Mouse (Mus musculus): ENCODE measurements at regions not wholly inside any gene's neighbourhood (a gene's known extent, or its start where the extent isn't known, plus 50 kb on each side); places are given as distances from the start of the nearest gene placed in this dataset.

DNA sequence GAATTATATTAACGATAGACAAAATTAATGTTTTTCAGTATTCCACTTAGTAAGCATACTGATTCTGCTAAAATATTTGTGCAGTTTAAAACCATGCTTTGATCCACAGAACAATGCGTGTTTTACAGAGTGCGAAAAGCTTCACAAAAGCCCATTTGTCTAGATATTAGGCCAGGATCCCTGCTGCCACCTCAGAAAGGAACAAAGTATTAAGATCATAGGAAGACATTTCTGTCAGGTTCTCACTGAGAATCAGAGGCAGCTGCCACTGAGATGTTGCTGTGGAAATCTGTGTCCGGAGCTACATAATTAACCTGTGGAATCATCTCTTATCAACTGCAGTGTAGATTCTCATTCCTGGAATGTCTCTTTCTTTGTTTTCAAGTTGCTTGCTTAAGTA is 656.9 kb downstream of the Car8 start:
- WGBS, result 27% methylated on average over 4 of the region's 4 CpGs
- Histone ChIP-seq H3K27me3 (replicated peaks; ENCODE audit: control insufficient read depth, insufficient read depth, low read length) (no peaks in the 10 kb centered on the region), H3K9me3 (ENCODE audit: control insufficient read depth, low read length) (no peaks in the 10 kb centered on the region), H3K4me2 (ENCODE audit: low read length) (no peak overlapping the region), H3K4me3 (replicated peaks; ENCODE audit: low read length) (no peak overlapping the region), H3K9ac (replicated peaks; ENCODE audit: low read depth, low read length) (no peak overlapping the region; the same call in 1 of the 2 replicates), H3K4me1 (replicated peaks; ENCODE audit: control insufficient read depth, insufficient read depth, low read length) (peaks cover 6% of the 10 kb centered on the region), H3K27ac (ENCODE audit: low read length) (no peak overlapping the region), H3K36me3 (ENCODE audit: control insufficient read depth, insufficient read depth) (no peaks in the 10 kb centered on the region)
- ATAC-seq, result no peak

DNA sequence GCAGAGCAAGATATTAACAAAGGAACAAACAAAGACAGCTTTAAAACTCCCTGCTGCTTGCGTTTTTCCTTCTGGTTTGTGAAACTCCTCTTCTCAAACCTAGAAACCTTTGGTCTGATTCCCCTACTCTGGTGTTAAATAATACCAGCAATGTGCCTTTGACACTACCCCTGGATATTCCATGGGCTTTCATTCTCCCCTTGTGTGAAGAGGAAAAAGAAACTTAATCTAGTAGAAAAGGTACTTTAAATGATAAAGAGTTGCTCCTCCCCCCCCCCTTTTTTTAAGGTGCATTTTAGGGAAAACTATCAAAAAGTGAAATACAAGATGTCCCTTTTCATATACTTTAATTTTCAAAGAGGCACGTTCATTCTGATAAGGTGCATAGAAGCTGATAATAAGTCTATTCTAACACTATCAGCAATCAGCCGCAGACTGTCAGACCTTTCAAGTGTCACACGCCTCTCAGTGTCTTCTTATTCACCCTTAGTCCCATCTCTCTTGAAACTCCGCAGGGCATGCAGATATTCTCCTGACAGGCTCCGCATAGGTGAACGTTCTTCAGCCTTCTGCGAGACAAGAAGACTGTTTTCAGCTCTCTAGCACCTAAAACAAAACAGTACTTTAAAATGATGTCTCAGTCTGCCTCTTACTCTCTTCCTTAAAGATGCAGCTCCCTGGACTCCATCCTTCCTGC is 657.5 kb downstream of the Car8 start:
- Histone ChIP-seq H3K27ac (ENCODE audit: low read length) (peak overlapping the region; percentile 49; the same call in 1 of the 2 replicates), H3K9me3 (ENCODE audit: control insufficient read depth, low read length) (no peaks in the 10 kb centered on the region), H3K4me1 (replicated peaks; ENCODE audit: control insufficient read depth, insufficient read depth, low read length) (peaks cover 6% of the 10 kb centered on the region), H3K4me3 (replicated peaks; ENCODE audit: low read length) (no peak overlapping the region), H3K36me3 (ENCODE audit: control insufficient read depth, insufficient read depth) (no peaks in the 10 kb centered on the region), H3K27me3 (replicated peaks; ENCODE audit: control insufficient read depth, insufficient read depth, low read length) (no peaks in the 10 kb centered on the region), H3K9ac (replicated peaks; ENCODE audit: low read depth, low read length) (no peak overlapping the region; the same call in 1 of the 2 replicates), H3K4me2 (ENCODE audit: low read length) (no peak overlapping the region)
- 18% methylated on average over 8 of the region's 8 CpGs for WGBS
- ATAC-seq, result peak; percentile 43

DNA sequence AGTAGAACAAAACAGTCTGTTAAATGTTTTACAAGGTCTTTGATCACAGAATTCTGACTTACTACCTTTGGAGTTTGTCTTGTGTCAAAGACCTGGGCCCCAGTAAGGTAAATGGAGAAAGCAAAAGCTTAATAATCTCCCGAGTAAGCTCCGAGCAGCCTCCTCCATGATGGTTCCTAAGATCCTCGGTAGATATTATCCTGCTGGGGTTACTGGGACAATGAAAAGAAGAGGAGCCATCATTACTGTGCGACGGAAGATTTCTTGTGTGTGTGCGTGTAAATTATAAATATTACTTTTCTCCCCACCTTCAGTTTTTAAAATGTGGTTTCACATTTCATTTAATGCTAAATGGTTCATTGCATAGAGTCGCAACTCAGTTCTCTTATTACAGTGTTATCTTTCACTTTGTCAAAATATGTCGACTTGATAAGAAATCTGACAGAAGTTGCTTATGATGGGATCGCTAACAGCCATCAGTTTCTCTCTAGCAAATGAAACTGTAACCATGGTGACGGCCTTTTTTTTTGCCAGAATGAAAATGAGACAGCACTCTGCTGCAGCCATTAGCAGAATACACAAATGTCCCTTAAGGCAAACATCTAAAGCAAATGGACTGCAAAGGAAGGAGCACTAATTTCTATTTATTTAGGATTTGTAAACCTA is 658.2 kb downstream of the Car8 start:
- ATAC-seq, result peak; percentile 84
- Histone ChIP-seq H3K27me3 (replicated peaks; ENCODE audit: control insufficient read depth, insufficient read depth, low read length) (no peaks in the 10 kb centered on the region), H3K36me3 (ENCODE audit: control insufficient read depth, insufficient read depth) (no peaks in the 10 kb centered on the region), H3K4me2 (ENCODE audit: low read length) (peak overlapping the region; percentile 31), H3K4me3 (replicated peaks; ENCODE audit: low read length) (no peak overlapping the region), H3K9me3 (ENCODE audit: control insufficient read depth, low read length) (no peaks in the 10 kb centered on the region), H3K9ac (replicated peaks; ENCODE audit: low read depth, low read length) (no peak overlapping the region), H3K4me1 (replicated peaks; ENCODE audit: control insufficient read depth, insufficient read depth, low read length) (peaks cover 6% of the 10 kb centered on the region), H3K27ac (ENCODE audit: low read length) (peak overlapping the region; percentile 10)
- 44% methylated on average over 10 of the region's 10 CpGs for WGBS

DNA sequence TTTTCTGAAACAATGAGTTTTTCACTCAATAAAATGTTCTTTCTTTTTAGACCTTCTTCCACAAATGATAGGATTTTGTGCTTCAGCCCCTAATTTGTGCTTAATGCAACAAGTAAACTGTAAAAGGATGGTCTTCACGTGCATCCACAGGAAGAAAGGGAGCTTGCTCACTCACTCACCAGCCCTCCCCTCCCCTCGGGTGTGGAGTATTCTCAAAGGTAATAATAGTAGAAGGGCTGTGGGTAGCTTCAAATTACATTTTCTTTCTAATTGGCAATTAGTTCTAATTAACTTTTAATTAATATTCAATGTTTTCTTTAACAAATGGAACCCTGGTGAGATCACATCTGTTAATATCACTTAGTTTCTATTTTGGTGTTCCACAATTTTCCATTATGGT is 664.8 kb downstream of the Car8 start:
- 27% methylated on average over 2 of the region's 2 CpGs for WGBS
- no peak overlapping the region for H3K4me3 ChIP-seq (replicated peaks; ENCODE audit: low read length)

DNA sequence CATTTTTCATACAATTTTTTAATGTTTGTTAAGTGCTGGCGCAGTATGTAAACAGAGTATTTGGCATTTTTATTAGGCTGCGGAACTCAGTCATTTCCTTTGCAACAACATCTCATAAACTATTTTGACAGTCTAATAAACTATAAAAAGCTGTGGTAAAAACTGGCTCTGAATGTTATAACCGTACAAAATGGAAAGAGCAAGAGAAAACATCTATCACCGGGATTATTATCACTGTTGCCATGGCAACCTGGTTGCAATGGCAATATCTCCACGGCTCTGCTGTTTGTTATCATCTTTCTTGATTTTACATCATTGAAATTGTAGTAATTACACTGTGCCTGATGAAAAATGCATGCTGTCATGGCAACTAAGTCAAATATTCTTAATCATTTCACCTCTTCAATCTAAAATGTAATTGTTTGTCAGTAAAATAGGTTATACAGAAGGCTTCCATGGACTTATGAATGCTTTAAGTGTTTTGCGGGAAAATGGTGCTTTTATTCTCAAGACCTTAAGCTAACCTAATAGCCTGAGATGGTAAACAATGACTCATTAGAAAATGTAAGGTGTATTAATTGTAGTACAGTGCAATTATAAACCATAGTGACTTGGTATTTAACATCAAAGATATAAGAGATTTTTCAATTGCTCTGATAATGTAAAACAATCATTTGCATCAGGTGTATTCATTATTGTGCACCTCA is 671.0 kb downstream of the Car8 start:
- Histone ChIP-seq H3K4me3 (replicated peaks; ENCODE audit: low read length) (no peak overlapping the region), H3K27me3 (replicated peaks; ENCODE audit: control insufficient read depth, insufficient read depth, low read length) (no peaks in the 10 kb centered on the region), H3K9ac (replicated peaks; ENCODE audit: low read depth, low read length) (no peak overlapping the region), H3K9me3 (ENCODE audit: control insufficient read depth, low read length) (no peaks in the 10 kb centered on the region), H3K4me2 (ENCODE audit: low read length) (no peak overlapping the region), H3K36me3 (ENCODE audit: control insufficient read depth, insufficient read depth) (no peaks in the 10 kb centered on the region), H3K27ac (ENCODE audit: low read length) (no peak overlapping the region), H3K4me1 (replicated peaks; ENCODE audit: control insufficient read depth, insufficient read depth, low read length) (no peaks in the 10 kb centered on the region)
- 51% methylated on average over 6 of the region's 6 CpGs for WGBS
- peak; percentile 78 for ATAC-seq

More for the DNA sequence above, 664.8 kb downstream of the Car8 start:
- no peak overlapping the region for H3K9ac ChIP-seq (replicated peaks; ENCODE audit: low read depth, low read length)
- H3K36me3 ChIP-seq (ENCODE audit: control insufficient read depth, insufficient read depth), result no peaks in the 10 kb centered on the region
- ATAC-seq, result no peak
- no peaks in the 10 kb centered on the region for H3K27me3 ChIP-seq (replicated peaks; ENCODE audit: control insufficient read depth, insufficient read depth, low read length)
- no peaks in the 10 kb centered on the region for H3K9me3 ChIP-seq (ENCODE audit: control insufficient read depth, low read length)
- no peaks in the 10 kb centered on the region for H3K4me1 ChIP-seq (replicated peaks; ENCODE audit: control insufficient read depth, insufficient read depth, low read length)
- no peak overlapping the region for H3K4me2 ChIP-seq (ENCODE audit: low read length)
- no peak overlapping the region for H3K27ac ChIP-seq (ENCODE audit: low read length)

DNA sequence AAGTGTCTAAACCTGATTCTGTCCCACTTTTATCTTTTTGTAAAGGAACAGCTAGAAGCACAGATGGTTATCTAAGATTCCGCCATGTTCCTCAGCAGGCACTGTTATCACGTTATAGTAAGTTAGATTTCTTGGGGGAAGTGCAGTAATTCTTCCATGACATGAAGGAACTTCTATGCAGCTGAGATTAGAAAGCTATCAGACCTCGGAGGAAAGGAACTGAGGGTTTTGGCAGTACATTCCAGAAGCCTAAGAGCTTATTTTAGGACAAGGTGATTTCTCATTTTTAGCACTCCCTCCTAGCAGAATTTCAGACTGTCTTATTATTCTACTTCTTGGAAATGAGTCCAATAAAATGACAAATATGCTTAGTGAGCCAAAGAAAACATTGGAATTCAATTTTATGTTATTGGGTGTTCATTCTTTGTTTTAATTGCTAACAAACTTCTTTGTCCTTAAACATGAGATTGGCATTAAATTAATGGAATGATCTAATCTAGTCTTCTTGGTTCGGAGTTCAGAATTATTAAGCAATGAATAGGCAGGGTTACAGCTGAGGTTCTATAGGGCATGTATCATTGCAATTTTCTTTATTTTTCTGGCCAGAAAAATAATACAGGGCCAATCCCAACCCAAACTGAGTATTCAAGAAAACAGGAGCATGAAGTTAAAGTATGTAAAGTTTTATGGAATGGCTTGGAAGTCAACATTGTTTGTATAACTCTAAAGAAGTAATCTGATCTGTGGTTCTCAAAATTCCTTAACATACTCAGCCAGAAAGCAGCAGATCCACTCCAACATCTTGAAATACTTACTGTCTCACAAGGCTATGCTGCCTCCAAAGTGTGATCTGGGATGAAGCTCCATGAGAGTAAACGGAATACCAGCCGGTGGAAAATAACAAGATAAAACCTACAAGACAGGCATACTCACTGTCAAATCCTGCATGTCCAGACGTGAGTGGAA is 678.7 kb downstream of the Car8 start:
- Histone ChIP-seq H3K4me2 (ENCODE audit: low read length) (no peak overlapping the region), H3K9me3 (ENCODE audit: control insufficient read depth, low read length) (no peaks in the 10 kb centered on the region), H3K9ac (replicated peaks; ENCODE audit: low read depth, low read length) (no peak overlapping the region), H3K4me1 (replicated peaks; ENCODE audit: control insufficient read depth, insufficient read depth, low read length) (no peaks in the 10 kb centered on the region), H3K27me3 (replicated peaks; ENCODE audit: control insufficient read depth, insufficient read depth, low read length) (no peaks in the 10 kb centered on the region), H3K36me3 (ENCODE audit: control insufficient read depth, insufficient read depth) (no peaks in the 10 kb centered on the region), H3K27ac (ENCODE audit: low read length) (no peak overlapping the region), H3K4me3 (replicated peaks; ENCODE audit: low read length) (no peak overlapping the region)
- no peak for ATAC-seq
- WGBS, result 78% methylated on average over 7 of the region's 7 CpGs

DNA sequence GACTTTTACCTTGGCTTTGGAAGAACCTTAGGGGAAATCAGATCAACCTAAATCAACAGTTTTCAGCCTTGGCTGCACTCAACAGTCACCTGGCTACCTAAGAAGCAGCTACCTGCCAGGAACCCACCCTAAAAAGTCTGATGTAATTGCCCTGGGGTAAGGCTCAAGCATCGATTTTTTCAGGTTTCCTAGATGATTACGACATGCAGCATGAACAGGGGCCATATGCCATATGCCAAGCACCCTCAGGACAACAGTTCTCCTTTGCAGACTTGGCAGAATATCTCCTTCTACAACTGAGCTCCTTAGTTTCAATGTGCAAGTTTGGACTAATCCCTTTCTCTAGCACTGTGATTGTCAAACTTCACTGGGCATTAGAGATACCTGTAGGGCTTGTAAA is 680.1 kb downstream of the Car8 start:
- no peak overlapping the region for H3K4me3 ChIP-seq (replicated peaks; ENCODE audit: low read length)
- H3K9me3 ChIP-seq (ENCODE audit: control insufficient read depth, low read length), result no peaks in the 10 kb centered on the region
- H3K4me1 ChIP-seq (replicated peaks; ENCODE audit: control insufficient read depth, insufficient read depth, low read length), result no peaks in the 10 kb centered on the region
- H3K9ac ChIP-seq (replicated peaks; ENCODE audit: low read depth, low read length), result no peak overlapping the region
- ATAC-seq, result no peak
- H3K4me2 ChIP-seq (ENCODE audit: low read length), result no peak overlapping the region
- no peaks in the 10 kb centered on the region for H3K36me3 ChIP-seq (ENCODE audit: control insufficient read depth, insufficient read depth)
- WGBS, result 86% methylated on average over 2 of the region's 2 CpGs
- H3K27ac ChIP-seq (ENCODE audit: low read length), result no peak overlapping the region
- H3K27me3 ChIP-seq (replicated peaks; ENCODE audit: control insufficient read depth, insufficient read depth, low read length), result no peaks in the 10 kb centered on the region

DNA sequence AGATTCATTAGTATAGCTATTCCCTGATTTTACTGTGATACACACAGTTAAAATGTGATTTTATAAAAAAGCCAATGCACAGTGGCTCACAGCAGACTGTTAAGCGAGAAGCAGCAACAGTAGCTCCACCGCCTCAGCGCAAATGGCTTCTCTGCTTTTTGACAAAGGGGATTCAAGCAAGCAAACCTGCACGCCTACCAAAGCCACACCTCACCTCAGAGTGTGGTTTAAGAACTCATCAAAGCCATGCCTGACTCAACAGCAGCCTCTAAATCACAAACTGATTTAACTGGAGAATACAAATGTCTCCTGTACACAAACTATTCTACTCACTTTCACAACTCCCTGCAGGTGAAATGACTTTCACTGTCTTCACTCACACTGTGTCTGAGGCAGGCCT is 704.5 kb downstream of the Car8 start:
- Histone ChIP-seq H3K4me2 (ENCODE audit: low read length) (no peak overlapping the region), H3K27me3 (replicated peaks; ENCODE audit: control insufficient read depth, insufficient read depth, low read length) (no peaks in the 10 kb centered on the region), H3K36me3 (ENCODE audit: control insufficient read depth, insufficient read depth) (no peaks in the 10 kb centered on the region), H3K4me3 (replicated peaks; ENCODE audit: low read length) (no peak overlapping the region), H3K9ac (replicated peaks; ENCODE audit: low read depth, low read length) (no peak overlapping the region), H3K4me1 (replicated peaks; ENCODE audit: control insufficient read depth, insufficient read depth, low read length) (no peaks in the 10 kb centered on the region), H3K27ac (ENCODE audit: low read length) (no peak overlapping the region), H3K9me3 (ENCODE audit: control insufficient read depth, low read length) (no peaks in the 10 kb centered on the region)
- no peak for ATAC-seq
- 90% methylated on average over 4 of the region's 4 CpGs for WGBS

DNA sequence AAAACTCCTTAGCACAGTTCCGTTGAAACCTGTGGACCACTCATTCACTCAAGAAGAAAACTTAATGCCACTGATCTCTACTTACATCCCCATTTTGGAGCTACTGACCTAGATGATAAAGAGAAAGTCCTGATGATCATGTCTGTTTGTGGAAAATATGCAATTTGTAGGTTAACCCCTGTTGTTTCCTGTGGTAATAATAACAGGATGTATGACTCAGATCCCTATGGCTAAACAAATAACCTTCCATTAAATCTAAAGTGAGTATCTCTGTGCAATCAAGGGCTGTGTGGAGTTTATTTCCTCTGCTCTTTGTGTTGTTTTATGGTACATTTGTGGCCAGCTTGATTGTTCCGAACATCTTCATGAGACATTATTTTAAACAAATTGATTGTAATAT is 711.1 kb downstream of the Car8 start:
- Histone ChIP-seq H3K4me3 (replicated peaks; ENCODE audit: low read length) (no peak overlapping the region), H3K9me3 (ENCODE audit: control insufficient read depth, low read length) (no peaks in the 10 kb centered on the region), H3K4me2 (ENCODE audit: low read length) (no peak overlapping the region), H3K27ac (ENCODE audit: low read length) (no peak overlapping the region), H3K9ac (replicated peaks; ENCODE audit: low read depth, low read length) (no peak overlapping the region), H3K36me3 (ENCODE audit: control insufficient read depth, insufficient read depth) (no peaks in the 10 kb centered on the region), H3K4me1 (replicated peaks; ENCODE audit: control insufficient read depth, insufficient read depth, low read length) (no peaks in the 10 kb centered on the region), H3K27me3 (replicated peaks; ENCODE audit: control insufficient read depth, insufficient read depth, low read length) (no peaks in the 10 kb centered on the region)
- WGBS, result 82% methylated on average over 2 of the region's 2 CpGs
- no peak for ATAC-seq
